Mouse (Mus musculus): ENCODE data around the gene Zc3hc1. TPM values are rescaled to one million over a fixed set of nuclear protein-coding genes. Genes with fewer than 3 reads are reported as not detected.

Zc3hc1 gene
- total RNA-seq, 2 experiments from 2014 or later = 26.5 to 28.9 TPM

DNA sequence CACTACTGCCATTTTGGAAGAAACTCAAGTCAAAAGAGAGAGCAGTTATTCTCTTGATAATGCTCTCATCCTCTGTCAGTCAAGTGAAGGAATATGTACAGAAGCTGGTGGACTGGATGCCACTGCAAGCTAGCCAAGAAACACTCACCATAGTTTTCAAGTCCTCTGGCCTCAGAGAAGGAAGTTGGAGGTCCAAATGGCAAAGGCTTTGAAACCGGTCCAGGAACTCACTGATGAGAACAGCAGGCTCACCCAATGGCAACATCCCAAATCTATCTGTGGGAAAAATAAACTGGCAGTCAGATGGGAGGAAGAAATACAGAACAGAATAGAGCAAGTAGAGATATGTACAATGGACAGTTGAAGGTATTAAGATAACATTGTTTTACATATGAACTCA is 15.0 kb downstream of the Zc3hc1 start:
- intact Hi-C loops (cut with DNase I) = no loop called here
- peak in 1 of 2 experiments; percentile 10 for DNase-seq (ENCODE audit: low spot score in 2 of 2)

DNA sequence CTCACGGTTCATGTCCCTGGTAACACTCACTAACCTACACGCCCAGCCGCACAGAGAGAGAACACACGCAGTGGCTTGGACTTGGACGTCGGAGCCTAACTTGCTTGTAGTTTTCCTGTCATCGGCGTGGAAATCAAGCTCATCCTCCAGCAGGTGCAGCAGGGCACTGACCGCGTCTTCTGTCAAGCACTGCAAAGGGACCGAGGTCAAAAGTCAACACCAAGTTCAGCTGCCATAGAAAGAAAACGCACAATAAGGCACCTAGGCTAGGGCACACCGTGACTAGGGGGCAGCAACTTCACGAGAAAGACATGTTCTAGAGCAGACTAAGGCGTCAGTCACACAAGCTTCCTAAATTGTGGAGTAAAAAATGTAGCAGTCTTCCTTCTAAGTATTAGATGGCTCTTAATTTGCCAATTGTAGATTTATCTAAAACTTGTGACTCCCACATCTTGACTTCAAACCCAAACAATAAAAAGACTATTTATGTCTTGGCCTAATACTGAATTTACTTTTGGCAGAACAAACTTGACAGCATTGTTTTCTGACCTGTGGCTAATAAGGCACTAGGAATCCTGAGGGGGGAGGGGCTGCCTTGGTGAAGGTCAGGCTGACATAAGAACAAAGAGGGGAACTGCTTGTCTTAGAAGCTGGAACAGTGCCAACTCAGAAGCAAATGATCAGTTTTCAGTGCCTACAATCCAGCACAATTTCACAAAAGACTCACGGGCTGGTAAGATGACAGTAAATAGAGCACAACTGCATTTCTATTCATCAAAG is 15.9 kb downstream of the Zc3hc1 start:
- DNase-seq (ENCODE audit: low spot score in 2 of 2) = no peak
- intact Hi-C loops (cut with DNase I) = no loop called here

DNA sequence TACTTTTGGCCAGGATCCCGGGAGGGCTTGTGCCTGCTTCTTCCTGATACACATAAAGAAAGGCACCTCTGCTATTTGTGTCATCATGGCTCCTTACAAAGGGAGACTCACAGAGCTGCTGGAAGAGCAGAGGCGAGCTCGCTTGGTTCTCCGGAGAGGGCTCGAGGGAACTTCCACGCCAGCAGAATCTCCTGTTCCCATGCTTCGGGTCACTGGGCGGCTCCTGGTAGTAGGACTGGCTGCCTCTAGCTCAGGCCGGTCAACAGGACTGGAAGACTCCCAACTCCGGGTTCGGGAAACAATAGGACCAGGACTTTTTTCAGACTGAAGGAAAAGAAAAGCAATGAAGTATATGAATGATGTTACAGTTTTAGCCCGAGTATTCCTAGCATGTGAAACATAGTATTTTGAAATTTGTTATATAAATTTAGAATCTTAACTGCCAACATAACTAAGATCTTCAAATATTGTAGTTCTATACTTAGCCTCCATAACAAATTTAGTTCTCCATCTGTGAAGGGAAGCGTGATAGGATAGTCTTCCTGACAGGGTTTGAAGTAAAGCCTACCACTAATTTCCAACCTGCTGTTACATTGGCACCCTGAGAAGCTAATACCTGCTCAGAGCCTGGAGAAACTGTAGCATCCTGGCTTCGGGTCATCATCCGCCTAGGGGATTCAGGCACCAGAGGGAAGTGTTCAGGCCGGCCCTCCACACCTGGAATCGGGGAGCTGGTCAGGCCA is 18.0 kb downstream of the Zc3hc1 start:
- intact Hi-C loops (cut with DNase I) = no loop called here
- peak in 1 of 2 experiments; percentile 56 for DNase-seq (ENCODE audit: low spot score in 2 of 2)

DNA sequence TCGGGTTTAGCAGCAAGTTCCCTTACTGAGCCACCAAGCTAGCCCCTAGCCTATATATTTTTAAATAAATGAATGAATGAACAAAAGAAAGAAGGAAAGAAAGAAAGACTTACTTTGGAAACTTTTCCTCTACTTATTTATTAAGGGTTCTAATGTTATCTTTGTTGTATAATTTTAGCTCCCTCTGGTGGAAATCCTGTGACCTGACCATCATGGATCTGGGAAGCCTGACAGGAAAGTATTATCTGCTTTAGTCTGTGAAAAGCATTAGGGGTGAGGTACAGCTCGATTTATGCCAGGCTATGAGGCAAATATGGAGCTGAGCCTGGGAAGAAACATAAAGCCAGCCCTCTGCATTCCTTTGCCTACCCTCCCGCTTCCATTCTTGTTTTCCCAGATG is 21.5 kb downstream of the Zc3hc1 start:
- no peak for DNase-seq (ENCODE audit: low spot score in 2 of 2)
- intact Hi-C loops (cut with DNase I) = no loop called here

DNA sequence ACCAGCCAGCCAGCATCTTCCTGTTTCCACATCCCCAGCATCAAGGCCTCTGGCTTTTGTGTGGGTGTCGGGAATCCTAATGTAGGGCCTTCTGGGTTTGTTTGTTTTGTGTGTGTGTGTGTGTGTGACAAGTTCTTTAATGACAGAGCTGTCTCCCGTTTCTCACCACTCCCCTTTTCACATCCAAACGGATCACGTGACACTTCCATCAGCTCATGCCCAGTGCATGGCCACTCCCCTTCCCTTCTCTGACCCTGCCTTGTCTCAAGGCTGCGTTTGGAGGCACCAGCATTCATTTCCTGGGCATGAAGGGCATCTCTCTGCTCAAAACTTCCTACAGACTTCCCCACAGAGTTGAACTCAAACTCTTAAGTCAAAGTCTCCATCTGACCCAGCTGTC is 27.0 kb downstream of the Zc3hc1 start:
- DNase-seq (ENCODE audit: low spot score in 2 of 2) = no peak
- intact Hi-C loops (cut with DNase I) = no loop called here

DNA sequence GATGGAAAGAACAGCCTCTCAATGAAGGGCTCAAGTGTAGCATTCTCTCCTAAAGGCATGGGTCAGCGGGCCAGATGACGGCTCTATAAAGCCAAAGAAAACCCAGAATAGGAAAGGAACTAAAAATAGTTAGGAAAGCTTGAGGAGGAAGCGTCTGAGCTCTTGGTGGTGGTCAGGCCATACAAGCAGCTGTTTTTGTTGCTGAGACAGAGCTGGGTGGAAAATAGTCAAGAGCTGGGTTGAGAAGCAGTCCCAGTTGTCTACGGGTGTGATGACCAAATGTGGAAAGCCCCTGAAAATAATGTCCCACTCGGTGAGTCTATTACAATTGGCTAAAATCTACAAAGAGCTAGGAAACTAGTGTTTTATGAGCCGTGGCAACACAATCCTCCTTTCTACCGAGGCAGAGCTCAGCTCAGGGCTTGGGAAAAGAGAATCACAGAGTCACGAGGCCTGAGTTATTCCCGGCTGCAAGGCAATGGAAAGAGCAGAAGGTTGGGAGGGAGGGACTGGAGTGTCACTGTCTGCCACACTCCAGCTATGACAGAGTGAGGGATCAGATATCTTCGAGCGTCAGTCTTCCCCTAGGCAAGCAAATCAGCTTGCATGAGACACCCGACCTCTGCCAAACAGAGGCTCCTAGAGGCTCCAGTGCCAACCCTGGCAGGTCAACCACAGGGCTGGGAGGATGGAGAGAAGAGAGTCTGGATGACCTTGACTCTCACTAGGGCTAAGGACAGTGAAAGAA is 30.9 kb downstream of the Zc3hc1 start:
- intact Hi-C loops (cut with DNase I) = loop anchor here (5.0 kb wide), 2 partner anchors 153 to 268 kb away; no protein-coding TSS in a partner anchor
- peak in 1 of 2 experiments; percentile 12 for DNase-seq (ENCODE audit: low spot score in 2 of 2)

DNA sequence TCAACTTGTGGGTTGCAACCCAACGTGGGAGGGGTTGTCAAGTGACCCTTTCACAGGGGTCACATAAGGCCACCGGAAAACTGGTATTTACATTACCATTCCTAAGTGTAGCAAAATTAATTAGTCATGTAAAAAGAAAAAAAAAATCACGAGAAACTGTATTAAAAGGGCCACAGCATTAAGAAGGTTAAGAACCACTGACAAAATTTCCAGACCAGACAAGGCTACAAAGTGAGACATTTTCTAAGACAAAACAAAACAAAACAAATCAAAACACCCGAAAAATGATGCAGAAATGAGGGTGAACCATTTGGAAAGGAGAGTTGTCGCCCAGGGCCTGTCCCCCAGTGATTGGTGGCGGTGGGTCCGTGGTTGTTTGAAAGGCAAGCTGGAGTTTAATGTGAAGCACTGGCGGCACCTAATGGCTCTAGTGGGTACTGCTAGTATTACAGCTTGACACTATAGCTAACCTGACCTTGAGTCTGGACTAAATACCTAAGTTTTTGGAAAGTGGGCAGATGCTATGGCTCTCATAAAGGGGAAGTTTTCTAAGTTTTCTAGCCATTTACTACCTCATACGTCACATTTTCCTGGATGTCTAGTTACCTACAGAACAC is 33.2 kb downstream of the Zc3hc1 start:
- intact Hi-C loops (cut with DNase I) = loop anchor here (5.0 kb wide), 2 partner anchors 150 to 265 kb away; no protein-coding TSS in a partner anchor
- peak; percentile 80 to 81 for DNase-seq (ENCODE audit: low spot score in 2 of 2)

DNA sequence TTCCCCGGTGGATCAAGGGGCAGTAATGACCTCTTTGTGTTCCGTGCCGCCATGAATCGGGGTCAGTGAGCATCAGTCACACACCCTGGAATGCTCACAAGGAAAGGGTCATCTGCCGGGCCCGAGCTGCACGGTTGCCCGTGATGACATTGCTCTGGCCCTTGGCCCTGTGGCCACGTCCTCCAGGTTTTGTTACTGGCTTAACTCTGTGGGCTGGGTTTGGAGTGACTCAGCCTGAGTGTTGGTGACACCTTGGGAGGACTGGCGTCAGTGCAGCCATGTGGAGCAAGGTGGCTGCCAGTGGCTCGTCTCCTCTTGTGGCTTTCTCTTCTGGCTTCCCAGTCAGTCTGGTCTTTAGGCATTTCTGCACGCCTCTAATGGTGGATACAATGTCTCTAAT is 34.1 kb downstream of the Zc3hc1 start:
- no peak for DNase-seq (ENCODE audit: low spot score in 2 of 2)
- intact Hi-C loops (cut with DNase I) = loop anchor here (5.0 kb wide), 2 partner anchors 149 to 264 kb away; no protein-coding TSS in a partner anchor

DNA sequence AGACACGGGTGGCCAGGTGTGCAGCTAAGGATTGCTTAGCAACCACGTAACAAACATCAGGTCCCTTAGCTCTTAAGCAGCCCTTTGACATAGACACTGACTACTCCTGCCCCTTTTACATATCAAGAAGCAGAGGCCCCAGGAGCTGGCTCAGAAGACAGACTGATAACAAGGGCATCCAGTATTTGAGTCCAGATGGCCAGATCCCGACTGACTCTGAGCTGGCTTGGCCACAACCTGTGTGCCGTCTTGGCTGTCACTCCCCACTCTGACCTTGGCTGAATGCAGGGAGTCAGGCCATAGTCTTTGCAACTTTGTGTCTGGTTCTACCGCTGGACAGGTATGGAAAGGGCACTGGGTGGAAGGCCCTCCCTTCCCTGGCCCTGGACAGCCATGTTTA is 34.7 kb downstream of the Zc3hc1 start:
- DNase-seq (ENCODE audit: low spot score in 2 of 2) = no peak
- intact Hi-C loops (cut with DNase I) = loop anchor here (5.0 kb wide), 2 partner anchors 149 to 264 kb away; no protein-coding TSS in a partner anchor

DNA sequence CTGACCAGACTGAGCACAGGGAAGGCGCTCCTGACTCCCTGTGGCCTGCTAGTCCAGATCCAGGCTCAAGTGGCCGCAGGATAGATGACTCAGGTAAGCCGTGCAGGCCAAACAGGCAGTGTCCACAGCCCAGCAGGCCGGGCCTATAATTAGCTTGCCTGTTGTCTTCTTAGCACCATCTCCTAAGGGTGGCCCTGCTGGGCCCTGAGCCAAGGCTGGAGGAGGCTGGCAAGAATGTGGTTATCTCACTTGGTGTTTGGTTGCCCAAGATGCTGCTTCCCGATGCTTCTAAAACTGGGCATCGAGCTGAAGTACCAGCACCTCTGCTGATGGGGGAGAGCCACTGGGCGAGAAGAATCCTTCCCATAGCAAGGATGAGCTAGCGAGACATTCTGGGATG is 35.1 kb downstream of the Zc3hc1 start:
- intact Hi-C loops (cut with DNase I) = loop anchor here (5.0 kb wide), 2 partner anchors 148 to 263 kb away; no protein-coding TSS in a partner anchor
- DNase-seq (ENCODE audit: low spot score in 2 of 2) = no peak

DNA sequence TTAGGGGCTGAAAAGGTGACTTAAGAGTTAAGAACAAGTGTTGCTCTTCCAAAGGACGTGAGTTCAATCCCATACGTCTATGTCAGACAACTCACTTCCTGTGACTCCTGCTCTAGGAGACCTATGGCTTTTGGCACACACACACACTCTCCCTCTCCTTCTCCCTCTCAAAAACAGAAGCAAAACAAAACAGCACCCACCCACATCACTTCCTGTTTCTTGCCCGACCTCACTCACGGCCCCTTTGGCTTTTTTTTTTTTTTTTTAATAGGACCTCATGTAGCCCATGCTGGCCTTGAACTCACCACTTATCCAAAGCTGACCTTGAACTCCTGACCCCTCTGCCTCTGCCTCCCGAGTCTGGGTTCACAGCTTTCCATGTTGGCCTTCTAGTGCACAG is 36.1 kb downstream of the Zc3hc1 start:
- intact Hi-C loops (cut with DNase I) = loop anchor here (5.0 kb wide), 2 partner anchors 147 to 262 kb away; no protein-coding TSS in a partner anchor
- no peak for DNase-seq (ENCODE audit: low spot score in 2 of 2)

DNA sequence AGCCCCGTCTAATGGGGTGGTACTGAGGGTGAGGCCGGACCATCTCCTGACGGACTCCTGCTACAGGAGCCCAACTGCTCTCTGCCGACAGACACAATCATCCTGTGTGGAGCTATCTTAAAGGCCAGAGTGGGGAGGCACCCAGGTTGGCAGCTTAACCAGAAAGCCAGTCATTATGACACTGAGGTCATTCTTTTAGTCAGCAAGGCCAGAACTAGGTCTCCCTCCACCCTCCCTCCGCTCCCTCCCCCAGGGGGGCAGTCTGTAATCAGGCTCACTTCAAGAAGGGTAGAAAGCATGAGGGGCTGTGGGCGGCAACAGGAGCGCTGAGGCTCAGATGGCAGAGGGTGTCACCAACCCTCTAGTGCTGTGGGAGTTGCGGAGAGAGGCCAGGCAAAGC is 37.2 kb downstream of the Zc3hc1 start:
- intact Hi-C loops (cut with DNase I) = no loop called here
- no peak for DNase-seq (ENCODE audit: low spot score in 2 of 2)

DNA sequence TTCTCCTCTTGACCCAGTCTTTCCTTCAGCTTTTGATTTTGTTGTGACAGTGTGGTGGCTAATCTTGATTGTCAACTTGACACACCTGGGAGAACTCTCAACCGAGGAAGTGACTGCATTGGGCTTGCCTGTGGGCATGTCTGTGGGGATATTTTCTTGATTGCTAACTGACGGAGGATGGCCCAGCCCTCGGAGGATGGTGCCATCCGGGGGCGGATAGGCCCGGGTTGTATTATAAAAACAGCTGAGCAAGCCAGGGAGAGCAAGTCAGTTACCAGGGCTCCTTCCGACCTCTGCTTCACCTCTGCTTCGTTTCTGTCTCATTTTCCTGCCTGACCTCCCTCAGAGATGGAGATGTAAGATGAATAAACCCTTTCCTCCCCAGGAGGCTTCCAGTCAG is 38.1 kb downstream of the Zc3hc1 start:
- intact Hi-C loops (cut with DNase I) = no loop called here
- DNase-seq (ENCODE audit: low spot score in 2 of 2) = no peak

DNA sequence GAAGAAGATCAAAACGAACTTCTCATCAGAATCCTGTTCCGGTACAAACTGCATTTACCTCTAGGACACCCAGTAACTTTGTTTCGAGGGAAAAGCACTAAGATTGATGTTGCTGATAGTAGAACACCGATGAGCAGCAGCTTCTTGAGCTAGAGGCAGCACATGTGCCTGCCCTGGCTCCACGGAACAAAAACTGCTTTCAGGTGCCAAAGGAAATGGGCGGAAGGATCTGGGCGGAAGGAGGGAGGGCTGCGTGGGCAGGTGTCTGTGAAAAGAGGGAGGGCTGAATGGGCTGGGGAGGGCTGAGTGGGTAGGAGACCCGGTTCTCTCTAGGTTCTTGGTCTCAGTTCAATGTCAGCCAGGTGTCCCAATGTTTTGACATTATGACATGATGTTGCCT is 39.5 kb downstream of the Zc3hc1 start:
- intact Hi-C loops (cut with DNase I) = no loop called here
- DNase-seq (ENCODE audit: low spot score in 2 of 2) = no peak

DNA sequence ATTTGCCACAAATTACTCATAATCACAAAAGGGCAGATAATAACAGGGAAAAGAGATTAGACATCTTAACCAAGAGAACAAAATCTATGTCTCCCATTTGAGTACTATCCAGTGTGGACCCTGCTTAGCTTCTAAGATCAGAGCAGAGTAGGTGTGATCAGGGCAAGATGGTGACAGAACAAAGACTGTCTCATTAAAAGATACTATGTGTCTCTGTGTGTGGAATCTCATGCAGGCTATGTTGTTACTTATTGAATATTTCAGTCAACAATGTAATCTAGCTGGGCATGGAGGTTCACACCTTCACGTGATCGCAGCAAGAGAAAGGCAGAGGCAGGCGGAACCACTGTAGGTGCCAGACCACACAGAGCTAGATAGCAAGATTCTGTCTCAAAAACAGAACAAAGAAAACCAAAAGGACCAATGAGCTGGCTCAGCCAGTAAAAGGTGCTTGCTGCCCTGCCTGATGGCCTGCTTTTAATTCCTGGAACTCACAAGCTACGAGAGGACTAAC is 43.5 kb downstream of the Zc3hc1 start:
- intact Hi-C loops (cut with DNase I) = no loop called here
- no peak for DNase-seq (ENCODE audit: low spot score in 2 of 2)

DNA sequence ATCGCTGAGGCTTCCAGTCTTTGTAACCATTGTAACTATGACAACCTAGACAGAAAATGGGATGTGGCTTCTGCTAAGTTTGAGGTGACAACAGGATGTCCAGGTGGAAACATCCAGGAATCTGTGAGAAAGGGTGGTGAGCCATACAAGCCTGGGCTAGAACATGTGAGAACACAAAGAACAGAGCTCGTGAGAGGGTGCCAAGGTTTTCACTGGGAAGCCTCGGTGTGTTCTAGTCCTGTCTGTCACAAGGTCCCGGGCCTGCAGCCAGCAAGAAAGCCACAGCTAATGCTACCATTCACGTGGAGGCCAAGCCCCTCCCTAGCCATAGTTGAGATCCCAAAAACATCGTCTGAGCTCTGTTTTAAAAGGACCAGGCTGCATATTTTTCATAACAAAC is 44.1 kb downstream of the Zc3hc1 start:
- intact Hi-C loops (cut with DNase I) = no loop called here
- no peak for DNase-seq (ENCODE audit: low spot score in 2 of 2)

DNA sequence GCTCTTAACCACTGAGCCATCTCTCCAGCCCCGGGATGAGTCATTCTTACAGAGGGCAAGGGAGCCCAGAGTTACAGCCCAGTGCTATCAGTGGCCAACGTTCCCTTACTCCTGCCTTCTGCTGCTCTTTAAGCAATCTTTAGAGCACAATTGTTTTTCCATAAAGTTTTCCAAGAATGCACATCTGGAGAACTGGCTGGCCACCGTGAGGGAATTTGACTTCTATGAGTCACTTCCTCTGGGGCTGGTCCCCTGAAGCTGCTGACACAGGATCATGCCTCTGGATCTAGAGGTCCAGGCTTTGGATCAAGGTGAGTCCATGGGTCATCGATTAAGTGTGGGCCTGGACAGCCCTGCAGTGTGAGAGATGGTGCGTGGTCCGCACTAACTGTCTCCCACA is 46.8 kb downstream of the Zc3hc1 start:
- intact Hi-C loops (cut with DNase I) = no loop called here
- no peak for DNase-seq (ENCODE audit: low spot score in 2 of 2)

DNA sequence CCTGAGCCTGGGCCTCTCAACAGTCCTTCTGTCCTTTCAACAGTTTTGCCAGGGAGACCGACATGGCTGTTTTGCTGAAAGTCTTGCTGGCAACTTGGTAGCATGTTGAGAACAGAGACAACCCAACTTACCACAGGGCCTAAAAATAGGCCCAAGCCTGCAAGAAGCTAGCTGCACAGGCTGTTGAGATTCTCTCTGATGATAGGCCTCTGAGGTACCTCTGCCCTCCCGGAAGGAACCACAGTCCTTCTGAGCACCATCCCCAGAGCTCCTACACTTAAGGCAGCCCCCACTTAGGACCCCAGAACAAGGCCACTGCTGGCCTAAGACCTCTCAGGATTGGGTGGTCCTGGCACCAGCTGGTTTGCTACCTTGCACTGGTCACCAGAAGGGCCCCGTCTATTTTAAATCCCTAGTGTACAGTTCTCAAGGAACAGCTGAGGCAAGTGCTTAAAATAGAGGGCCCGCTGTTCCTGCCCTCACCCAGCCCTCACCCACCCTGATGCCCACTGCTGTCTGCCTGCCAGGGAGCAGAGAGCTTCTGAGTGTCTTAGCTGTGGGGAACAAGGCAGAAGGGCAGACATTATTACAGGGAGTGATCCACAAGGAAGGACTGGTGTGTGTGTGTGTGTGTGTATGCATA is 50.5 kb downstream of the Zc3hc1 start:
- DNase-seq (ENCODE audit: low spot score in 2 of 2) = no peak
- intact Hi-C loops (cut with DNase I) = no loop called here

DNA sequence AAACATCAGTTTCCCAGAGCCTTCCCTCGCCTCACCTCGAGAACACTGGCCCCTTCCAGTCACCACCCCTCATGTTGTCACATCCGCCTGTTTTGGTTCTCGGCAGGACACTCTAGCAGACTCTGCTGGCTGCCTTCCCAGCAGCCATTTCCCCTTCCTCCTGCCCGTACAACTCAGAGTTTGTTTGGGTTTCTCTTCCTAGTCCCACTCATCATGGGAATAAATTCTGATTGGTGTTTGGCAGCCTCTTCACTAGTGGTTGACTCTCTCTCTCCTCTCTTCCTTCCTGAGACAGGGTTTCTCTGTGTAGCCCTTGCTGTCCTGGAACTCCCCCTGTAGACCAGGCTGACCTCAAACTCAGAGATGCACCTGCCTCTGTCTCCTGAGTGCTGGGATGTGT is 53.9 kb downstream of the Zc3hc1 start:
- intact Hi-C loops (cut with DNase I) = no loop called here

More for the DNA sequence above, 53.9 kb downstream of the Zc3hc1 start:
- DNase-seq (ENCODE audit: low spot score in 2 of 2) = peak in 1 of 2 experiments; percentile 53

Measured in left cerebral cortex, postnatal 25 days (tissue).